Mouse (Mus musculus): ENCODE data around the gene Nat8f5.
A peak's percentile ranks its signal among the peaks of the same experiment; 100 is the strongest.
"Not testable (repeated sequence)": the region's sequence is repeated elsewhere in the genome, so short reads cannot be mapped to it uniquely, and the experiment has no call there.

Gene Nat8f5

DNA sequence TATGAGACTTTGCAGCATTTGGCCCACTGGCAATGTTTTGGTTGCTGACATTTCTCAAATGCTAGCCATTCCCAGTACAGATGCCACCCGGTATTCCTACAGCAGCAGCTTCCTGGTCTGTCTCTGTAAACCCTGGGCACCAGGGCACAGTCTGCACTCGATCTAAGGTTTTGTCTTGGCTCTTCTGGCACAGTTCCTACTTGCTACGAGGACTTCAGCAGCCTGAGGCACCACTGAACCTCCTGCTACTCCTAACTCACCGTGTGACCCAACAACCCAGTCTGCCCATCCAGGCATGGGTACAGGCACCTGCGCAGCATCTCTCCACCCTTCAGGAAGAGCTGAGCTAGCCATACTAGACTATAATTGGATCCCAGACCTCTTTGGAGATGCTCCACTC, 15.3 kb upstream of the Nat8f5 start:
- not testable (repeated sequence) for DNase-seq (ENCODE audit: low spot score in 2 of 2)

- DNase-seq (ENCODE audit: low spot score in 2 of 2) = not testable (repeated sequence)
Observed at GRCm38 (mm10) chr6:85835104-85835503, 14.3 kb upstream of the Nat8f5 start.

DNA sequence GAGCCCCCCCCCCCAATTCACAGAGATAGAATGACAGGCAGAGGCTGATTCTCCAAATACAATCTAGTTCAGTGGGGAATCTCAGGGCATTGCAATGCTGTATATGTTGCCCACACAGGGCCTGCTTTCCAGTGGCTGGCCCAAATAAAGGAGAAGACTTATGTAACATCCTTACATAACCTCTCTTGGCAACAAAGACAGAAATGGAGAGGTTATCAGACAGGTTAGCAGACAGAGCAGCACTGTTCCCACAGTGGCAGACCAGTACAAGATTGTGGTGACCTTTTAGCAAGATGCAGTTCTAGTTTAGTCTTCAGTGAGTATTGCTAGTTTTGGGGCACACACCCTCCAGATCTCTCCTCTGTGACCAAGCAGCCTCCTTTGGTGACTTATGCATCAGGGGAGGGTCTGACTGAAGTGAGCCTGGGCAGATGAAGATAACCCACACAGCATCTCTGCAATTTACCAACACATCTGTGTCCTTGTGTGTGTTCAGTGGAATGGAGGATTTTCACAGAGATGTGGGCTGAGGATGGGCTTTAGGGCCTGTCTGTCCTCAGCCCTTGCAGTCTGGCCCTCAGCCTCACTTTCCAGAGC, 13.8 kb upstream of the Nat8f5 start:
- DNase-seq (ENCODE audit: low spot score in 2 of 2) = not testable (repeated sequence)

DNA sequence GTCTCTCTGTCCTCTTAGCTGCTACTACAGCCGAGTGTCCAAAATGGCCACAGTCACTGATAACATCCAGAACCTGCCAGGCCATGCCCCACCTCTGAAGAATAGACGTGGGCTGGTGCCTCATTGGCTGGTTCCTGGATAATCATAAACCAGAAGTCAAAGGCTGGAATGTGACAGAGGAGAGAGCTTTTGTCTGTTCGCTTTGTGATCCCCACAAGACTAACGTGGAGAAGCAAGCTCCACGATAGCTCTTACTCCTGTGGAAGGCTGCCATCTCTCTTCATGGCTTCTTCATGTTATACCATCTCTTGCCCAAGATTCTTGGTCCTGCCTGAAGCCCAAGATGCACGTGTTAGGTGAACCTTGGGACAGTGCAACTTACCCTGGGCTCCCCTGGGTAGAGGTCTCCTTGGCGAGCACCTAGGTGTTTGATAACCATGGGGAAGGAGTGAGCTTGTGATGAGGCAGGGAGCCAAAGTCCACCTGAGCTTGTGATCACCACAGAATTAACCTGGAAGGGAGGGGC, 11.1 kb upstream of the Nat8f5 start, which contains the start of gene Nat8:
TSS of gene Nat8 (minus strand) at position 287 of the 526 bp plus-strand sequence.
- no peak for DNase-seq (ENCODE audit: low spot score in 2 of 2)

GRCm38 (mm10) chr6:85829462-85829861, 8.7 kb upstream of the Nat8f5 start:
- DNase-seq (ENCODE audit: low spot score in 2 of 2) = no peak

DNA sequence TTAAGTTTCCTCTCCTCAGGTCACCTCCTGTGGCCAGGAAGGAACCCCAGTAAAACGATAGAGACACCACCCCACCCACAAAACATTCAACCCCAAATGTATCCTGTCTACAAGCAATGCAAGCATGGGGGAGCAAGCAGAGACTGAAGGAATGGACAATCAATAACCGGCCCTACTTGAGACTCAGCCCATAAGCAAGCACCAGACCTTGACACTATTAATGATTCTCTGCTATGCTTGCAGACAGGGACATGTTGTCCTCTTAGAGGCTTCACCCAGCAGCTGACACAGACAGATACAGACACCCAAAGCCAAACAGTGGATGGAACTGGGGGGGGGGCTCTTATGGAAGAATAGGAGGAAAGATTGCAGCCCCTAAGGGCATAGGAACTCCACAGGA, 5.1 kb upstream of the Nat8f5 start:
- DNase-seq (ENCODE audit: low spot score in 2 of 2) = no peak

GRCm38 (mm10) chr6:85823382-85824090, 2.8 kb upstream of the Nat8f5 start:
- DNase-seq (ENCODE audit: low spot score in 2 of 2) = no peak

GRCm38 (mm10) chr6:85822286-85822685, 1.5 kb upstream of the Nat8f5 start:
- no peak for DNase-seq (ENCODE audit: low spot score in 2 of 2)

GRCm38 (mm10) chr6:85818338-85818737, 2.4 kb downstream of the Nat8f5 start:
- no peak for DNase-seq (ENCODE audit: low spot score in 2 of 2)

- no peak for DNase-seq (ENCODE audit: low spot score in 2 of 2)
Observed at GRCm38 (mm10) chr6:85813339-85813738, 7.4 kb downstream of the Nat8f5 start.

DNA sequence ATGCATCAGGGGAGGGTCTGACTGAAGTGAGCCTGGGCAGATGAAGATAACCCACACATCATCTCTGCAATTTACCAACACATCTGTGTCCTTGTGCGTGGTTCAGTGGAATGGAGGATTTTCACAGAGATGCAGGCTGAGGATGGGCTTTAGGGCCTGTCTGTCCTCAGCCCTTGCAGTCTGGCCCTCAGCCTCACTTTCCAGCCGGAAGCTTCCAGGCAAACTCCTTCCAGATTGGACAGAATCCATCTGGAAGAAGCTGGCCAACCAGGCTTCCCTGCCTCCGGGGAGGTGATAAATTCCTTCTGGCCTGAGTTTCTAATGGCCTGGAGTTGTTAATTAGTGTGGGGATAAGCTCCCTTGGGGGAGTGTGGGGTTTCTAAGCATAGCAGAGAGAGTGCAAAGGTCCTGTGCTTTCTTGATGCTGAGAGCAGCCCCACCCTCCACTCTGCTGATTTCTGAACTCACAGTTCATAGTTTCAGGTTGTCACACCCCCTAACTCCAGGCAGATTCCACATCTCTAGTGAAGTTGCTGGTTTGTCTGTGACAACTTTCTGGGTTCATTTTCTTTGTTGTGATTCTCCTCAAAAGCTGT, 9.7 kb downstream of the Nat8f5 start:
- not testable (repeated sequence) for DNase-seq (ENCODE audit: low spot score in 2 of 2)

GRCm38 (mm10) chr6:85810514-85810913, 10.3 kb downstream of the Nat8f5 start:
- DNase-seq (ENCODE audit: low spot score in 2 of 2) = not testable (repeated sequence)

DNA sequence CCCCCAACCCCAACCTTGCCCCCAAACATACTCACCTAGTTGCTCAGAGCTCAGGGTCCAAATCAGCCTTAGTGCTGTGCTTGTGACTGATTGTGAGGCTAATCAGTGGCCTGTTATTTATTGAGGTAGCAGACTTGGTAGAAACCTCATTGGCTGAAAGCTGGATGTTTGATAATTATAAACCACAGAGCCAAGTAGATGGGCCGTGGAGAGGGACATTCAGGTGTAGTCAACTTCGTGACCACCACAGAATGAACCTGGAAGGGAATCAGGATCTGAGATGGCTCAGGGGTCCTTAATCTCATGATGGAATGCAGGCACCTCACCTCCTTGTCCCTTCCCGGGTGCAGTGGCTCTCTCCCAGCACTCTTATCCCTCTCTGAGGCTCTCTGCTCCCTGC, 11.0 kb downstream of the Nat8f5 start:
- not testable (repeated sequence) for DNase-seq (ENCODE audit: low spot score in 2 of 2)

- DNase-seq (ENCODE audit: low spot score in 2 of 2) = peak in 1 of 2 experiments; percentile 12
Observed at GRCm38 (mm10) chr6:85803180-85803579, 17.6 kb downstream of the Nat8f5 start.
